Mouse (Mus musculus) cerebellum, postnatal 14 days (tissue): ENCODE measurements around the gene Pcdh8.

Experiments used
- DNase-seq, 2 experiments: peaks; one replicate each; pipeline ENCODE4 v3.0.0; 2021; ENCODE audit warnings: mixed read lengths in 2 of 2

The Pcdh8 gene

GRCm38 (mm10) chr14:79771094-79771535 is at the start of gene Pcdh8:
Pcdh8 (minus strand) TSS chr14:79771312.
- peak; percentile 91 to 93 for DNase-seq

GRCm38 (mm10) chr14:79814709-79815108 is 43.6 kb upstream of the Pcdh8 start:
- no peak for DNase-seq

GRCm38 (mm10) chr14:79814084-79814483 is 43.0 kb upstream of the Pcdh8 start:
- DNase-seq, result no peak

GRCm38 (mm10) chr14:79793179-79793578 is 22.1 kb upstream of the Pcdh8 start:
- no peak for DNase-seq

GRCm38 (mm10) chr14:79789535-79789934 is 18.4 kb upstream of the Pcdh8 start:
- DNase-seq, result peak; percentile 21 to 49

- DNase-seq, result peak in 1 of 2 experiments; percentile 10
These were observed 17.6 kb upstream of the Pcdh8 start for GRCm38 (mm10) chr14:79788656-79789204.

- peak in 1 of 2 experiments; percentile 27 for DNase-seq
These were observed 16.8 kb upstream of the Pcdh8 start for GRCm38 (mm10) chr14:79787918-79788317.

GRCm38 (mm10) chr14:79785400-79785799 is 14.3 kb upstream of the Pcdh8 start:
- DNase-seq, result no peak

GRCm38 (mm10) chr14:79780889-79781288 is 9.8 kb upstream of the Pcdh8 start:
- DNase-seq, result no peak

GRCm38 (mm10) chr14:79780332-79780731 is 9.2 kb upstream of the Pcdh8 start:
- no peak for DNase-seq

- no peak for DNase-seq
These were observed 8.7 kb upstream of the Pcdh8 start for GRCm38 (mm10) chr14:79779841-79780240.

GRCm38 (mm10) chr14:79773425-79774391 is 2.6 kb upstream of the Pcdh8 start:
- peak; percentile 45 to 54 for DNase-seq

- peak in 1 of 2 experiments; percentile 33 for DNase-seq
These were observed 845 bp upstream of the Pcdh8 start for GRCm38 (mm10) chr14:79771802-79772511.

- DNase-seq, result no peak
These were observed 612 bp downstream of the Pcdh8 start for GRCm38 (mm10) chr14:79770306-79771093.

GRCm38 (mm10) chr14:79769618-79770017 is 1.5 kb downstream of the Pcdh8 start:
- peak; percentile 84 for DNase-seq

- DNase-seq, result peak; percentile 31 to 45
These were observed 2.1 kb downstream of the Pcdh8 start for GRCm38 (mm10) chr14:79768996-79769395.

- peak; percentile 12 to 22 for DNase-seq
These were observed 2.9 kb downstream of the Pcdh8 start for GRCm38 (mm10) chr14:79768076-79768830.

- no peak for DNase-seq
These were observed 3.5 kb downstream of the Pcdh8 start for GRCm38 (mm10) chr14:79767601-79768000.

- DNase-seq, result peak; percentile 21 to 36
These were observed 5.8 kb downstream of the Pcdh8 start for GRCm38 (mm10) chr14:79765196-79765765.

- peak; percentile 28 to 30 for DNase-seq
These were observed 16.4 kb downstream of the Pcdh8 start for GRCm38 (mm10) chr14:79754601-79755222.

- DNase-seq, result no peak
These were observed 17.0 kb downstream of the Pcdh8 start for GRCm38 (mm10) chr14:79754157-79754556.
